25 mouse cellular contexts compared by ENCODE assay signal in genomic region chr9:15898112-15898511, GRCm38 (mm10). TPM values are rescaled to one million over a fixed set of nuclear protein-coding genes. Genes with fewer than 3 reads are reported as not detected.
DNase-seq lines count a peak whose midpoint lies in the region; ATAC-seq lines count a peak whose summit lies in the region.
"Had no signal": no experiment of that assay in that cellular context is flagged by ENCODE, and none has a peak within 500 bp of the region (broad histone marks: within the 10 kb centered on the region; RNA-seq: fewer than 3 reads in every experiment).

No protein-coding gene starts in this region.

- ATAC-seq in forebrain, embryonic 15.5 days (replicated peaks): peak; percentile 77; the same call in 1 of the 2 replicates
- peak; percentile 54 for ATAC-seq in hindbrain, embryonic 16.5 days
- ATAC-seq in hindbrain, embryonic 11.5 days (ENCODE audit: low FRiP score): no peak
- ATAC-seq: activated CD4-positive, CD25-positive, alpha-beta regulatory T cell, adult 4 months; intestine, postnatal 0 days; Patski had no signal

- no peak overlapping the region for H3K27ac ChIP-seq in forebrain, embryonic 15.5 days (replicated peaks)
- no peak overlapping the region for H3K27ac ChIP-seq in forebrain, embryonic 10.5 days
- H3K27ac ChIP-seq in hindbrain, embryonic 16.5 days (ENCODE audit: low read depth, low read length): no peak overlapping the region
- no peak overlapping the region for H3K27ac ChIP-seq in hindbrain, embryonic 11.5 days (ENCODE audit: low read depth, low read length)
- H3K27ac ChIP-seq: embryonic facial prominence, embryonic 15.5 days; gastrocnemius, adult 2 months; heart, embryonic 10.5 days had no signal

- no peak overlapping the region for H3K9ac ChIP-seq in forebrain, embryonic 15.5 days (replicated peaks)
- no peak overlapping the region for H3K9ac ChIP-seq in hindbrain, embryonic 16.5 days (ENCODE audit: low read depth, low read length)
- H3K9ac ChIP-seq in hindbrain, embryonic 11.5 days (ENCODE audit: low read depth, low read length): no peak overlapping the region
- H3K9ac ChIP-seq: embryonic facial prominence, embryonic 15.5 days had no signal

- H3K9me3 ChIP-seq in forebrain, embryonic 15.5 days: no peaks in the 10 kb centered on the region
- H3K9me3 ChIP-seq in forebrain, embryonic 10.5 days: no peaks in the 10 kb centered on the region
- H3K9me3 ChIP-seq in hindbrain, embryonic 16.5 days (ENCODE audit: control insufficient read depth, low read length): no peaks in the 10 kb centered on the region
- H3K9me3 ChIP-seq in hindbrain, embryonic 11.5 days (ENCODE audit: control insufficient read depth, low read length): no peaks in the 10 kb centered on the region
- H3K9me3 ChIP-seq: embryonic facial prominence, embryonic 15.5 days; heart, embryonic 10.5 days had no signal

- H3K4me2 ChIP-seq in forebrain, embryonic 15.5 days (replicated peaks): no peak overlapping the region
- H3K4me2 ChIP-seq in hindbrain, embryonic 16.5 days (ENCODE audit: low read length): no peak overlapping the region
- H3K4me2 ChIP-seq in hindbrain, embryonic 11.5 days (replicated peaks; ENCODE audit: low read depth, low read length): no peak overlapping the region
- H3K4me2 ChIP-seq: embryonic facial prominence, embryonic 15.5 days had no signal

- WGBS in forebrain, embryonic 15.5 days: 27% methylated on average over 2 of the region's 2 CpGs
- 77% methylated on average over 2 of the region's 2 CpGs for WGBS in forebrain, embryonic 10.5 days
- WGBS in hindbrain, embryonic 16.5 days: 43% methylated on average over 2 of the region's 2 CpGs
- WGBS in hindbrain, embryonic 11.5 days: 65% methylated on average over 2 of the region's 2 CpGs

- H3K4me1 ChIP-seq in forebrain, embryonic 15.5 days: no peaks in the 10 kb centered on the region; the same call in none of the 2 replicates
- no peaks in the 10 kb centered on the region for H3K4me1 ChIP-seq in forebrain, embryonic 10.5 days
- H3K4me1 ChIP-seq in hindbrain, embryonic 16.5 days (ENCODE audit: control insufficient read depth, insufficient read depth, low read depth, low read length): no peaks in the 10 kb centered on the region
- H3K4me1 ChIP-seq in hindbrain, embryonic 11.5 days (replicated peaks; ENCODE audit: control insufficient read depth, insufficient read depth, low read length): no peaks in the 10 kb centered on the region
- H3K4me1 ChIP-seq: embryonic facial prominence, embryonic 15.5 days; heart, embryonic 10.5 days had no signal

- no peak overlapping the region for H3K4me3 ChIP-seq in forebrain, embryonic 15.5 days
- no peak overlapping the region for H3K4me3 ChIP-seq in forebrain, embryonic 10.5 days
- no peak overlapping the region for H3K4me3 ChIP-seq in hindbrain, embryonic 16.5 days (ENCODE audit: low read length)
- H3K4me3 ChIP-seq in hindbrain, embryonic 11.5 days (ENCODE audit: low read depth, low read length): no peak overlapping the region
- H3K4me3 ChIP-seq: embryonic facial prominence, embryonic 15.5 days; erythroblast, embryonic 14.5 days; gastrocnemius, adult 2 months; heart, embryonic 10.5 days had no signal

- no peaks in the 10 kb centered on the region for H3K36me3 ChIP-seq in forebrain, embryonic 15.5 days
- no peaks in the 10 kb centered on the region for H3K36me3 ChIP-seq in forebrain, embryonic 10.5 days (replicated peaks)
- H3K36me3 ChIP-seq in hindbrain, embryonic 16.5 days (ENCODE audit: control insufficient read depth, insufficient read depth, low read length): no peaks in the 10 kb centered on the region
- no peaks in the 10 kb centered on the region for H3K36me3 ChIP-seq in hindbrain, embryonic 11.5 days (ENCODE audit: control insufficient read depth, insufficient read depth, low read length)
- H3K36me3 ChIP-seq: embryonic facial prominence, embryonic 15.5 days; heart, embryonic 10.5 days had no signal

- no peak for DNase-seq in forebrain, embryonic 10.5 days (ENCODE audit: extremely low spot score, low spot score)
- no peak for DNase-seq in hindbrain, embryonic 11.5 days (ENCODE audit: low spot score)
- DNase-seq in retina, postnatal 1 day: peak; percentile 48
- no peak for DNase-seq in retina, embryonic 14.5 days (ENCODE audit: low spot score)
- DNase-seq in urinary bladder, postnatal 14 days (ENCODE audit: low spot score): no peak
- DNase-seq: adrenal gland, postnatal 14 days; cerebellum, adult 2 months; cerebellum, postnatal 14 days; embryo, embryonic 11 days; gastrocnemius, adult 2 months; gastrocnemius, postnatal 25 days; heart, postnatal 10 days; heart, postnatal 4 days; kidney, adult 8-10 months had no signal

- H3K27me3 ChIP-seq in forebrain, embryonic 15.5 days: no peaks in the 10 kb centered on the region
- no peaks in the 10 kb centered on the region for H3K27me3 ChIP-seq in forebrain, embryonic 10.5 days (ENCODE audit: poor library complexity, severe bottlenecking)
- H3K27me3 ChIP-seq in hindbrain, embryonic 16.5 days (replicated peaks; ENCODE audit: control insufficient read depth, insufficient read depth, low read length): no peaks in the 10 kb centered on the region
- H3K27me3 ChIP-seq in hindbrain, embryonic 11.5 days (ENCODE audit: control insufficient read depth, insufficient read depth, low read length): no peaks in the 10 kb centered on the region
- H3K27me3 ChIP-seq: CH12.LX; embryonic facial prominence, embryonic 15.5 days had no signal

RNA-seq across cellular contexts. Expression of gene Mtnr1b, which starts 23.8 kb away (rescaled TPM):
- polyA plus RNA-seq in forebrain, embryonic 15.5 days (2015; fragmentation: Nextera tagmentation; extraction: Ambion mirVana): not detected in 2 replicates
- not detected in 2 replicates for polyA plus RNA-seq in forebrain, embryonic 10.5 days (2016; fragmentation: Nextera tagmentation; extraction: Ambion mirVana)
- polyA plus RNA-seq in hindbrain, embryonic 16.5 days (2015; fragmentation: Nextera tagmentation; extraction: Ambion mirVana): not detected in 2 replicates
- polyA plus RNA-seq in hindbrain, embryonic 11.5 days (2014; fragmentation: Nextera tagmentation; extraction: Ambion mirVana): not detected in 2 replicates
- polyA plus RNA-seq: activated CD4-positive, CD25-positive, alpha-beta regulatory T cell, adult 4 months; cerebellum, adult 2 months; embryonic facial prominence, embryonic 11.5 days; embryonic facial prominence, embryonic 15.5 days; erythroblast, embryonic 14.5 days; heart, embryonic 10.5 days; heart, embryonic 14.5 days; intestine, postnatal 0 days; Patski had no signal
